Mouse (Mus musculus): Measurements from ENCODE around the gene Gm21830.
"Not testable (repeated sequence)": the region's sequence is repeated elsewhere in the genome, so short reads cannot be mapped to it uniquely, and the experiment has no call there.

Gene Gm21830

GRCm38 (mm10) chr2:67413425-67413824, at the start of gene Gm21830:
Gm21830 (plus strand) TSS chr2:67413725.
- DNase-seq (ENCODE audit: low spot score) = not testable (repeated sequence)

- no peak for DNase-seq (ENCODE audit: low spot score)
These were observed 49.0 kb upstream of the Gm21830 start for GRCm38 (mm10) chr2:67364506-67364905.

- DNase-seq (ENCODE audit: low spot score) = no peak
These were observed 35.0 kb upstream of the Gm21830 start for GRCm38 (mm10) chr2:67378504-67378903.

- no peak for DNase-seq (ENCODE audit: low spot score)
These were observed 7.3 kb downstream of the Gm21830 start for GRCm38 (mm10) chr2:67420853-67421252.

GRCm38 (mm10) chr2:67422799-67423198, 9.3 kb downstream of the Gm21830 start:
- DNase-seq (ENCODE audit: low spot score) = no peak

GRCm38 (mm10) chr2:67433081-67433480, 19.6 kb downstream of the Gm21830 start, which contains the start of gene Gm26727:
Gm26727 (minus strand) TSS chr2:67433181.
- DNase-seq (ENCODE audit: low spot score) = no peak

- DNase-seq (ENCODE audit: low spot score) = no peak
These were observed 24.8 kb downstream of the Gm21830 start for GRCm38 (mm10) chr2:67438309-67438708.

GRCm38 (mm10) chr2:67445780-67446179, 32.3 kb downstream of the Gm21830 start, which contains the start of gene Xirp2:
Xirp2 (plus strand) TSS chr2:67446002.
- no peak for DNase-seq (ENCODE audit: low spot score)

GRCm38 (mm10) chr2:67446772-67447171, 33.2 kb downstream of the Gm21830 start:
- no peak for DNase-seq (ENCODE audit: low spot score)

- peak; percentile 43 for DNase-seq (ENCODE audit: low spot score)
These were observed 33.7 kb downstream of the Gm21830 start for GRCm38 (mm10) chr2:67447206-67447605.

GRCm38 (mm10) chr2:67460857-67461256, 47.3 kb downstream of the Gm21830 start:
- DNase-seq (ENCODE audit: low spot score) = no peak

- no peak for DNase-seq (ENCODE audit: low spot score)
These were observed 53.5 kb downstream of the Gm21830 start for GRCm38 (mm10) chr2:67467036-67467435.

- not testable (repeated sequence) for DNase-seq (ENCODE audit: low spot score)
These were observed 56.5 kb downstream of the Gm21830 start for GRCm38 (mm10) chr2:67470030-67470429.

- DNase-seq (ENCODE audit: low spot score) = peak; percentile 81
These were observed 64.2 kb downstream of the Gm21830 start for GRCm38 (mm10) chr2:67477753-67478152.

GRCm38 (mm10) chr2:67481051-67481450, 67.5 kb downstream of the Gm21830 start:
- no peak for DNase-seq (ENCODE audit: low spot score)
